Mouse (Mus musculus) forebrain, postnatal 0 days (tissue): Measurements from ENCODE around the gene Hic1. TPM values are rescaled to one million over a fixed set of nuclear protein-coding genes. Genes with fewer than 3 reads are reported as not detected.

Experiments
- ATAC-seq: fragments of 200-750 bp; cut with Nextera tagmentation; 2 replicates; pipeline ENCODE4 v1.8.0; 2017; ENCODE audit warnings: mild to moderate bottlenecking, moderate library complexity
- DNase-seq: peaks from one replicate; pipeline ENCODE4 v3.0.0-alpha.2; 2015
- H3K27ac ChIP-seq: fragments of 300-500 bp; sonication (generic); 2 replicates; pipeline ENCODE4 v1.5.1; 2014; ENCODE audit warnings: low read depth, mild to moderate bottlenecking, antibody characterized with exemption, low read length, moderate library complexity, mixed read lengths
- H3K27me3 ChIP-seq: fragments of 300-500 bp; sonication (generic); 2 replicates; pipeline ENCODE4 v1.6.1; 2014; ENCODE audit warnings: mild to moderate bottlenecking, low read length, mixed read lengths; ENCODE audit not compliant: insufficient read depth
- H3K36me3 ChIP-seq: fragments of 300-500 bp; sonication (generic); 2 replicates; pipeline ENCODE4 v1.6.1; 2014; ENCODE audit warnings: mild to moderate bottlenecking, moderate library complexity; ENCODE audit not compliant: insufficient read depth
- H3K4me1 ChIP-seq: fragments of 300-500 bp; sonication (generic); 2 replicates; pipeline ENCODE4 v1.6.1; 2014; ENCODE audit warnings: antibody characterized with exemption; ENCODE audit not compliant: insufficient read depth
- H3K4me2 ChIP-seq: fragments of 300-500 bp; sonication (generic); 2 replicates; pipeline ENCODE4 v1.6.1; 2014; ENCODE audit warnings: low read depth, mild to moderate bottlenecking, moderate library complexity
- H3K4me3 ChIP-seq: fragments of 300-500 bp; sonication (generic); 2 replicates; pipeline ENCODE4 v1.5.1; 2014; ENCODE audit warnings: low read depth, low read length, mixed read lengths
- H3K9ac ChIP-seq: fragments of 300-500 bp; sonication (generic); 2 replicates; pipeline ENCODE4 v1.6.1; 2014; ENCODE audit warnings: mild to moderate bottlenecking
- H3K9me3 ChIP-seq: fragments of 300-500 bp; sonication (generic); 2 replicates; pipeline ENCODE4 v1.6.1; 2016; ENCODE audit warnings: low read length
- CTCF ChIP-seq: sonication (generic); IDR thresholded peaks from 2 replicates; pipeline ENCODE4 v1.5.1; 2016; ENCODE audit warnings: antibody characterized with exemption, control low read depth, low read depth
- WGBS: fragments of 180-500 bp; shearing (Covaris S2); extraction: QIAGEN DNeasy Blood & Tissue Kit; methylation state at CpG from one replicate; pipeline ENCODE4 v1.1.7; 2014; 5-methylcytosine and 5-hydroxymethylcytosine counted together
- polyA plus RNA-seq: library from polyadenylated mRNA; unstranded; fragments of >200 nt; fragmentation: Nextera tagmentation; extraction: Ambion mirVana; gene quantifications from 2 replicates; pipeline ENCODE4 v1.2.1, GENCODE M21; 2015
- total RNA-seq: library from RNA; depleted of rRNA; stranded (reverse); fragments of >200 nt; gene quantifications from 2 replicates; pipeline ENCODE4 v1.2.3, GENCODE M21; 2014

Gene Hic1
- total and polyA plus RNA-seq, 2 experiments from 2014 or later, result 1.7 to 4.5 TPM

DNA sequence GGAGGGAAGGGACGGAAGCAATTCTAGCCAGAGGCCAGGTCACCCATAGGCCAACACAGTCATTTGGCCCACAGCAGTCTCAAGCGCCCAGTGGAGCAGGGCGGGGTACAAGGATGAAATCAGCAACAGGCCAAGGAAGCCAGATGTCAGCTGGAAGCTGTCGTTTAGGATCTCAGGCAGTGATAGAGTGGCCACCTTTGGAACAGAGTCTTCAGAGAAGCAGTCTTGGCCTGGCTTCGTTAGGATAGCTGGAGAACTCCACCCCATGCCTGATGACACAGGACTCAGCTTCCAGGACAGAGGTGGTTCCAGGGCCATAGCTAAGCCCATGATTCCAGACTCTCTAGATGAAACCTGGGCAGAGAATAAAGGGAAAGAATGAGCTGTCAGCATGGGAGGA is 28.9 kb downstream of the Hic1 start:
- DNase-seq (no peak), ATAC-seq (no peak)
- Histone ChIP-seq H3K4me1 (no peaks in the 10 kb centered on the region), H3K27me3 (no peaks in the 10 kb centered on the region), H3K9me3 (no peaks in the 10 kb centered on the region), H3K4me2 (no peak overlapping the region), H3K4me3 (no peak overlapping the region), H3K36me3 (peaks cover 27% of the 10 kb centered on the region), H3K27ac (no peak overlapping the region), H3K9ac (no peak overlapping the region)
- no peak for TF ChIP-seq CTCF
- 89% methylated on average over 5 of the region's 5 CpGs for WGBS

DNA sequence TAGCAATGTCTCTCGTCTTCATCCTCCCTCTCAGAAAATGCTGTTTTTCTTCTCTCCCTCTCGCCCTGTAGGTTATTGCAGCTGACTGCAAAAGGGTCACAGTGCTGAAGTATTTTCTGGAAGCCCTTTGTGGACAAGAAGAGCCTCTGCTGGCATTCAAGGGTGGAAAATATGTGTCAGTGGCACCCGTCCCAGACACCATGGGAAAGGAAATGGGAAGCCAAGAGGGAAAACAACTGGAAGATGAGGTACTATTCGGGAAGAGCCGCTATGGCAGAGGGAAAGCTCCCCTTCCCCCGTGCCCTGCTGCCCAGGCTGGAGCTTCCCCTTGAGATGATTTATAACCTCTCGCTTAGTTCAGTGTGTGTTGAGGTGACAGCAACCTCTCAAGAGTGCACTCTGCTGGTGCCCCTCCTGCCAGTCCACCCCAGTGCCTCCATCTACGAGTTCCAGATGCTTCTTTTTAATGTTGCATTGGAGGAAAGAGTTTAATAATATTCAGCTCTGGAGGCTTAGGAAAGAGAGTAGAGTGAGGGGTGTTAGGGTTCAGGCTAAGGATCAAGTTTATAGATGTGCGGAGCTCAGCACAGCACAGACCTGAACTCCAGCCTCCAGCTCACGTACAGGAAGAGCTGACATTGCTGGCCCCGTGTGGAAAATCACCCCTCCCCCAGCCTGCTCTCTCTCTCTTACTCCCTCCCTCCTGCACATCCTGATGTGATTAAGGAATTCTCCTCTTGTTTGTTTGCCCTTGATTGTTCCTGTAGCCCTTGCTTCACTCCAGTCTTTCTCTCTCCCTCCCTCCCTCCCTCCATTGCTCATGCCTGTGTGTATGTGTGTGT is 30.0 kb downstream of the Hic1 start:
- WGBS, result 70% methylated on average over 11 of the region's 11 CpGs
- Histone ChIP-seq H3K9me3 (no peaks in the 10 kb centered on the region), H3K27me3 (no peaks in the 10 kb centered on the region), H3K27ac (no peak overlapping the region), H3K4me2 (no peak overlapping the region), H3K4me1 (no peaks in the 10 kb centered on the region), H3K9ac (no peak overlapping the region), H3K4me3 (no peak overlapping the region), H3K36me3 (peaks cover 20% of the 10 kb centered on the region)
- no peak for ATAC-seq
- no peak for DNase-seq
- TF ChIP-seq CTCF, result no peak

DNA sequence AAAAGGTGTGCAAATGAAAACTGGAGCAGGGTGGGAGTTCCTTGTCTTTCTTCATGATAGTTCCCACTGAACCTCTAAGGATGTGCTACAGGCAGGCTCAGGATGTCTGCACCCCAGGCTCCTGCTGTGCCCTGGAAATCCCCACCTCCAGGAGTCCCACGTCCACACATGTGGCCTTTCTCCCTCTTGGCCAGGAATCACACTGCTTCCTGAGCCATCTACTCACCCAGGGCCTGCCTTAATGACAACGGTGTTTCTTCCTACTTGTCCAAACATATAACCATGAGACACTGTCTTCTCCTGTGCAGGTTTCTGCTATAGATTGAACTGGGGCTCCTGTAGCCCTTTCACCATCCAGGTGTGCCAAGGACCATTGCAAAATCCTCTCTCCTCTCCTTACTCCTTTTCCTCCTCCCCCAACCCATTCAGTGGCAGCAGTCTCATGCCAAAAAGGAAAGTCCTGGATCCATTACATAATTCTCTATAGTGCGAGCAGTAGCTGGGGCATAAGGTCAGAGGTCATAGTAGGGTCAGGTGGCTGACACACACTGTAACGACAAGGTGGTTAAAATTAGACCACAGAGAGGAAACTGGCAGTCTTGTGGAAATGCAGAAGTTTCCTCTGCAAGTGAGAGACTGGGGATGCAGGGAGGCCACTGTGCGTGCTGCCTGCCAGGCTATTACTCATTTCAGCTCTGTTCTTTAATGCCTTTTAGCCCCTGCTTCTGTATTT is 32.5 kb downstream of the Hic1 start:
- no peak overlapping the region for H3K4me3 ChIP-seq
- no peak for DNase-seq
- 72% methylated on average over 5 of the region's 5 CpGs for WGBS
- no peak for TF ChIP-seq CTCF
- no peak overlapping the region for H3K9ac ChIP-seq
- H3K36me3 ChIP-seq, result peaks cover 3% of the 10 kb centered on the region; the same call in 1 of the 2 replicates
- H3K27ac ChIP-seq, result no peak overlapping the region
- H3K27me3 ChIP-seq, result no peaks in the 10 kb centered on the region
- ATAC-seq, result no peak
- H3K4me2 ChIP-seq, result no peak overlapping the region
- H3K4me1 ChIP-seq, result peaks cover 6% of the 10 kb centered on the region; the same call in 1 of the 2 replicates
- H3K9me3 ChIP-seq, result no peaks in the 10 kb centered on the region

DNA sequence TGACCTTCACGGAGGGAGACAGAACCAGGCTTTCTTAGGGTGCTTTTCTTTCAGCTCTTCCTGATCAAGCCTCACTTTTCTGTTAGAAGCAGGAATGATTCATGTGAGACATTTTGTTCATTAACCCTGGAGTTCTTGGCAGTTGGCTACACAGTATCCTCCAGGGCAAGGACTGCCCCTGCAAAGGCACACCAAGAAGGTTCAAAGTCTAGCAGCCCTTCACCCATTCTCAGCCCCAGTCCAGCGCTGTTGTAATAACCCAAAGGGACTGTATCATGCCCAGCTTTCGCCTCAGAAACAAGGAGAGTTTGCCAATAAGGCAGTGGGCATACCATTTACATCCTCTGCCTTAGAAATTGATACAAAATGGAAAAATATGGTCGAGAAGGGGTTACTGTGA is 34.0 kb downstream of the Hic1 start:
- TF ChIP-seq CTCF, result no peak
- ATAC-seq (no peak), DNase-seq (no peak)
- Histone ChIP-seq H3K4me3 (no peak overlapping the region), H3K27me3 (no peaks in the 10 kb centered on the region), H3K4me1 (peaks cover 6% of the 10 kb centered on the region; the same call in 1 of the 2 replicates), H3K4me2 (no peak overlapping the region), H3K9ac (no peak overlapping the region), H3K9me3 (no peaks in the 10 kb centered on the region), H3K36me3 (peaks cover under 1% of the 10 kb centered on the region; the same call in 1 of the 2 replicates), H3K27ac (no peak overlapping the region)
- 94% methylated on average over 4 of the region's 4 CpGs for WGBS

DNA sequence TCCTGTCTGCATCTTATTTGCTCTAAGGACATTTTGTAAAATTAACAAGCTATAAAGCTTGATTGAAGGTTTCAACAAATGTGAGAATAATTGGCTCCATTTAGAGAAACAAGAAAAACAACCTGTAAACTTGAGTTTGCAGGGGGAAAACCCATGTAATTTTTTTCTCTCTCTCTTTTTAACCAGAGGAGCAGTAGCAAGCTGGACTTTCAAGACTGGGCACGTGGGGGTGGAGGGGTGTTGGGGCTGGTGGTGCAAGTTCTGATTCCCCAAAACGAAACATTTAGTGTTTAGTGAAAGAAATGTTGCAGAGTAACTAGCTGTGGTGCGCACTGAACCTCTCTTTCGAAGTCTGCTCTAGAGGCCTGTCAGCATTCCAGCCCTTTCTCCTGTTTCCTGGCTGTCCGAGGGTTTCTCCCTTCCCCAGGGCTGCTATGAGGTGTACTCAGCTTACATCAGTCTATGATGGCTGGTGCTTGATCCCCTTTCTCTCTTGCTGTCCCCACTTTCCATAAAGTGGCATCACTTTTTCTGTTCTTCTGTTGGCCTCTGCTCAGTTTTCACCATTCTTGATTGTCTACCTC is 34.7 kb downstream of the Hic1 start:
- H3K4me3 ChIP-seq, result no peak overlapping the region
- H3K9ac ChIP-seq, result no peak overlapping the region
- H3K4me1 ChIP-seq, result peaks cover 6% of the 10 kb centered on the region; the same call in 1 of the 2 replicates
- no peaks in the 10 kb centered on the region for H3K9me3 ChIP-seq
- no peak for TF ChIP-seq CTCF
- ATAC-seq (no peak), DNase-seq (no peak)
- no peaks in the 10 kb centered on the region for H3K36me3 ChIP-seq
- WGBS, result 42% methylated on average over 5 of the region's 5 CpGs
- H3K4me2 ChIP-seq, result no peak overlapping the region
- H3K27me3 ChIP-seq, result no peaks in the 10 kb centered on the region
- no peak overlapping the region for H3K27ac ChIP-seq

DNA sequence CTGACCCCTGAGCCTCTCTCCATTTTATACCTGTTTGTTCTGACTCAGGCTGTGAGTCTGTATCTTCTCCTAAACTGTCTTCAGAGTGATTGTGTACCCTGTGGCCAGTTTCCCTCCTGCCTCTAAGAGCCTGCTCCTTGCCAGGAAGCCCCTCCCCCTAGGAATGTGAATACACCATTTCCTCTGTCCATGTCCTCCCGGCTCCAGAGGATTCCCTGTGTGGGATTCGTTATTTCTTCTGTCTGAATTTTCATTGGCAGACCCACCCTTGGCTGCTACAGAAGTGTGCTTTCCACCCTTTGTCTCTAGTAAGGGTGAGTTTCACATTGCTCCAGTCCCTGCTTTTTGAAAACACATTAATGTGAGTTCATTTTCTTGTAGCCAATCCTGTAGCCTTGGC is 35.4 kb downstream of the Hic1 start:
- no peaks in the 10 kb centered on the region for H3K9me3 ChIP-seq
- 3% methylated on average over 2 of the region's 2 CpGs for WGBS
- peak; percentile 48; the same call in 1 of the 2 replicates for ATAC-seq
- no peak overlapping the region for H3K27ac ChIP-seq
- H3K9ac ChIP-seq, result no peak overlapping the region
- TF ChIP-seq CTCF, result no peak
- no peaks in the 10 kb centered on the region for H3K36me3 ChIP-seq
- H3K4me1 ChIP-seq, result peaks cover 6% of the 10 kb centered on the region; the same call in 1 of the 2 replicates
- no peak overlapping the region for H3K4me2 ChIP-seq
- H3K4me3 ChIP-seq, result no peak overlapping the region
- H3K27me3 ChIP-seq, result no peaks in the 10 kb centered on the region
- peak; percentile 36 for DNase-seq
